Mouse (Mus musculus) embryonic facial prominence, embryonic 15.5 days (tissue): ENCODE data around the gene Tex45. TPM values are rescaled to one million over a fixed set of nuclear protein-coding genes. Genes with fewer than 3 reads are reported as not detected.

Experiments
- ATAC-seq: fragments of 200-750 bp; cut with Nextera tagmentation; 2 replicates; pipeline ENCODE4 v1.8.0; 2017; ENCODE audit warnings: low read depth, moderate TSS enrichment; ENCODE audit not compliant: insufficient number of reproducible peaks, low FRiP score, low TSS enrichment
- H3K27ac ChIP-seq: fragments of 300-500 bp; sonication (generic); replicated peaks from 2 replicates; pipeline ENCODE4 v1.5.1; 2015; ENCODE audit warnings: mild to moderate bottlenecking, inconsistent platforms
- H3K27me3 ChIP-seq: fragments of 300-500 bp; sonication (generic); 2 replicates; pipeline ENCODE4 v1.6.1; 2015; ENCODE audit warnings: inconsistent platforms
- H3K36me3 ChIP-seq: fragments of 300-500 bp; sonication (generic); 2 replicates; pipeline ENCODE4 v1.6.1; 2015; ENCODE audit warnings: mild to moderate bottlenecking, inconsistent platforms
- H3K4me1 ChIP-seq: fragments of 300-500 bp; sonication (generic); 2 replicates; pipeline ENCODE4 v1.6.1; 2015; ENCODE audit warnings: inconsistent platforms
- H3K4me2 ChIP-seq: fragments of 300-500 bp; sonication (generic); replicated peaks from 2 replicates; pipeline ENCODE4 v1.6.1; 2015; ENCODE audit warnings: mild to moderate bottlenecking, inconsistent platforms
- H3K4me3 ChIP-seq: fragments of 300-500 bp; sonication (generic); replicated peaks from 2 replicates; pipeline ENCODE4 v1.5.1; 2015; ENCODE audit warnings: mild to moderate bottlenecking, inconsistent platforms
- H3K9ac ChIP-seq: fragments of 300-500 bp; sonication (generic); 2 replicates; pipeline ENCODE4 v1.6.1; 2015; ENCODE audit warnings: inconsistent platforms
- H3K9me3 ChIP-seq: fragments of 300-500 bp; sonication (generic); replicated peaks from 2 replicates; pipeline ENCODE4 v1.6.1; 2016; ENCODE audit warnings: inconsistent platforms
- WGBS: fragments of 180-500 bp; shearing (Covaris S2); methylation state at CpG from one replicate; pipeline ENCODE4 v1.1.7; 2015; 5-methylcytosine and 5-hydroxymethylcytosine counted together
- polyA plus RNA-seq: library from polyadenylated mRNA; unstranded; fragments of >200 nt; fragmentation: Nextera tagmentation; extraction: Ambion mirVana; gene quantifications from 2 replicates; pipeline ENCODE4 v1.2.1, GENCODE M21; 2015

Gene Tex45
- polyA plus RNA-seq, result not detected in 2 replicates

GRCm38 (mm10) chr8:3470562-3470961 is at the start of gene Tex45:
Gene Tex45, plus strand, starts transcription at chr8:3470862.
- Histone ChIP-seq H3K9me3 (no peaks in the 10 kb centered on the region), H3K4me2 (no peak within 1 kb of the TSS), H3K4me1 (peaks cover 9% of the 10 kb centered on the region), H3K9ac (no peak within 1 kb of the TSS), H3K4me3 (no peak within 1 kb of the TSS), H3K27me3 (peaks cover 2% of the 10 kb centered on the region; the same call in 1 of the 2 replicates), H3K36me3 (no peaks in the 10 kb centered on the region), H3K27ac (no peak within 1 kb of the TSS)
- ATAC-seq, result no peak

- WGBS, result 91% methylated on average over 5 of the region's 5 CpGs
- no peaks in the 10 kb centered on the region for H3K36me3 ChIP-seq
- peaks cover 17% of the 10 kb centered on the region for H3K4me1 ChIP-seq
- no peak overlapping the region for H3K4me2 ChIP-seq
- no peak overlapping the region for H3K4me3 ChIP-seq
- H3K27me3 ChIP-seq, result no peaks in the 10 kb centered on the region
- H3K9ac ChIP-seq, result no peak overlapping the region
- ATAC-seq, result no peak
- H3K9me3 ChIP-seq, result no peaks in the 10 kb centered on the region
- H3K27ac ChIP-seq, result no peak overlapping the region
Measured at GRCm38 (mm10) chr8:3421507-3421906, 49.2 kb upstream of the Tex45 start.

GRCm38 (mm10) chr8:3425217-3425616 is 45.4 kb upstream of the Tex45 start:
- H3K4me3 ChIP-seq, result no peak overlapping the region
- no peaks in the 10 kb centered on the region for H3K27me3 ChIP-seq
- H3K4me2 ChIP-seq, result no peak overlapping the region
- no peak overlapping the region for H3K27ac ChIP-seq
- 79% methylated on average over 5 of the region's 5 CpGs for WGBS
- no peak overlapping the region for H3K9ac ChIP-seq
- H3K36me3 ChIP-seq, result peaks cover 17% of the 10 kb centered on the region; the same call in 1 of the 2 replicates
- H3K9me3 ChIP-seq, result no peaks in the 10 kb centered on the region
- H3K4me1 ChIP-seq, result no peaks in the 10 kb centered on the region
- ATAC-seq, result no peak

- Histone ChIP-seq H3K9me3 (no peaks in the 10 kb centered on the region), H3K4me2 (no peak overlapping the region), H3K36me3 (peaks cover 26% of the 10 kb centered on the region; the same call in 1 of the 2 replicates), H3K27ac (no peak overlapping the region), H3K4me1 (no peaks in the 10 kb centered on the region), H3K9ac (no peak overlapping the region), H3K4me3 (no peak overlapping the region), H3K27me3 (no peaks in the 10 kb centered on the region)
- no peak for ATAC-seq
- 70% methylated on average over 3 of the region's 3 CpGs for WGBS
Measured at GRCm38 (mm10) chr8:3426211-3426610, 44.5 kb upstream of the Tex45 start.

- Histone ChIP-seq H3K27ac (no peak overlapping the region), H3K4me3 (no peak overlapping the region), H3K27me3 (no peaks in the 10 kb centered on the region), H3K9me3 (no peaks in the 10 kb centered on the region), H3K9ac (no peak overlapping the region), H3K4me1 (no peaks in the 10 kb centered on the region), H3K36me3 (peaks cover 48% of the 10 kb centered on the region), H3K4me2 (no peak overlapping the region)
- WGBS, result 72% methylated on average over 2 of the region's 2 CpGs
- ATAC-seq, result no peak; the same call in 1 of the 2 replicates
Measured at GRCm38 (mm10) chr8:3428426-3428825, 42.2 kb upstream of the Tex45 start.

GRCm38 (mm10) chr8:3429966-3430365 is 40.7 kb upstream of the Tex45 start:
- Histone ChIP-seq H3K36me3 (peaks cover 61% of the 10 kb centered on the region), H3K4me1 (no peaks in the 10 kb centered on the region), H3K9ac (no peak overlapping the region), H3K4me3 (no peak overlapping the region), H3K4me2 (no peak overlapping the region), H3K9me3 (no peaks in the 10 kb centered on the region), H3K27ac (0 out of 2 replicates have a peak overlapping the region, but pooled peaks have one; percentile 34), H3K27me3 (no peaks in the 10 kb centered on the region)
- no peak for ATAC-seq
- WGBS, result 67% methylated on average over 2 of the region's 2 CpGs

- Histone ChIP-seq H3K9me3 (no peaks in the 10 kb centered on the region), H3K4me2 (no peak overlapping the region), H3K27me3 (no peaks in the 10 kb centered on the region), H3K36me3 (peaks cover 71% of the 10 kb centered on the region), H3K4me3 (no peak overlapping the region), H3K9ac (no peak overlapping the region), H3K27ac (no peak overlapping the region), H3K4me1 (no peaks in the 10 kb centered on the region)
- no peak for ATAC-seq
- 77% methylated on average over 3 of the region's 3 CpGs for WGBS
Measured at GRCm38 (mm10) chr8:3431113-3431512, 39.5 kb upstream of the Tex45 start.

GRCm38 (mm10) chr8:3436492-3436891 is 34.2 kb upstream of the Tex45 start:
- ATAC-seq, result no peak
- Histone ChIP-seq H3K9me3 (no peaks in the 10 kb centered on the region), H3K27me3 (no peaks in the 10 kb centered on the region), H3K36me3 (peaks cover 89% of the 10 kb centered on the region), H3K27ac (no peak overlapping the region), H3K4me3 (no peak overlapping the region), H3K9ac (no peak overlapping the region), H3K4me1 (no peaks in the 10 kb centered on the region), H3K4me2 (no peak overlapping the region)
- WGBS, result 89% methylated on average over 5 of the region's 6 CpGs

- Histone ChIP-seq H3K4me2 (no peak overlapping the region), H3K36me3 (peaks cover 65% of the 10 kb centered on the region), H3K4me3 (no peak overlapping the region), H3K27ac (no peak overlapping the region), H3K9me3 (no peaks in the 10 kb centered on the region), H3K27me3 (no peaks in the 10 kb centered on the region), H3K4me1 (no peaks in the 10 kb centered on the region), H3K9ac (no peak overlapping the region)
- ATAC-seq, result no peak
- 74% methylated on average over 12 of the region's 12 CpGs for WGBS
Measured at GRCm38 (mm10) chr8:3439510-3439909, 31.2 kb upstream of the Tex45 start.

- H3K36me3 ChIP-seq, result peaks cover 81% of the 10 kb centered on the region
- no peaks in the 10 kb centered on the region for H3K9me3 ChIP-seq
- no peak overlapping the region for H3K4me3 ChIP-seq
- no peaks in the 10 kb centered on the region for H3K27me3 ChIP-seq
- no peak overlapping the region for H3K4me2 ChIP-seq
- no peak overlapping the region for H3K27ac ChIP-seq
- no peak overlapping the region for H3K9ac ChIP-seq
- ATAC-seq, result no peak
- 90% methylated on average over 2 of the region's 2 CpGs for WGBS
- H3K4me1 ChIP-seq, result no peaks in the 10 kb centered on the region
Measured at GRCm38 (mm10) chr8:3449226-3449625, 21.4 kb upstream of the Tex45 start.

- H3K4me2 ChIP-seq, result no peak overlapping the region
- no peaks in the 10 kb centered on the region for H3K27me3 ChIP-seq
- no peaks in the 10 kb centered on the region for H3K9me3 ChIP-seq
- ATAC-seq, result no peak
- H3K36me3 ChIP-seq, result peaks cover 89% of the 10 kb centered on the region
- H3K4me1 ChIP-seq, result no peaks in the 10 kb centered on the region
- no peak overlapping the region for H3K27ac ChIP-seq
- 30% methylated on average over 5 of the region's 5 CpGs for WGBS
- H3K9ac ChIP-seq, result no peak overlapping the region
- no peak overlapping the region for H3K4me3 ChIP-seq
Measured at GRCm38 (mm10) chr8:3450670-3451069, 20.0 kb upstream of the Tex45 start.

- Histone ChIP-seq H3K4me1 (no peaks in the 10 kb centered on the region), H3K27ac (no peak overlapping the region), H3K4me3 (no peak overlapping the region), H3K9ac (no peak overlapping the region), H3K27me3 (no peaks in the 10 kb centered on the region), H3K36me3 (peaks cover 90% of the 10 kb centered on the region), H3K4me2 (no peak overlapping the region), H3K9me3 (no peaks in the 10 kb centered on the region)
- no peak for ATAC-seq
- 97% methylated on average over 25 of the region's 25 CpGs for WGBS
Measured at GRCm38 (mm10) chr8:3451992-3452391, 18.7 kb upstream of the Tex45 start.
